Mouse (Mus musculus) cerebellum, adult 2 months (tissue): ENCODE measurements around the gene Slc25a48. TPM values are rescaled to one million over a fixed set of nuclear protein-coding genes. Genes with fewer than 3 reads are reported as not detected.

ENCODE experiments used
- DNase-seq, 2 experiments: peaks; one replicate each; pipeline ENCODE4 v3.0.0; 2021
- H3K27ac ChIP-seq: fragments of 200-500 bp; 2 replicates; pipeline ENCODE4 v1.5.1; 2012; ENCODE audit warnings: low read length, control low read depth, inconsistent platforms; ENCODE audit not compliant: insufficient read depth
- H3K27me3 ChIP-seq: fragments of 200-500 bp; 2 replicates; pipeline ENCODE4 v1.6.1; 2012; ENCODE audit warnings: inconsistent platforms, mild to moderate bottlenecking, low read length, moderate library complexity; ENCODE audit not compliant: control insufficient read depth, insufficient read depth
- H3K4me1 ChIP-seq: fragments of 200-500 bp; 2 replicates; pipeline ENCODE4 v1.6.1; 2011; ENCODE audit warnings: low read length; ENCODE audit not compliant: control insufficient read depth, insufficient read depth
- H3K4me3 ChIP-seq: fragments of 200-500 bp; replicated peaks from 2 replicates; pipeline ENCODE3; 2011; ENCODE audit warnings: mild to moderate bottlenecking, low read depth, low read length, control low read depth; ENCODE audit not compliant: insufficient read depth
- CTCF ChIP-seq: fragments of 200-500 bp; IDR thresholded peaks from 2 replicates; pipeline ENCODE4 v1.5.1; 2011; ENCODE audit warnings: low read depth, mild to moderate bottlenecking, control low read depth, low read length, moderate library complexity, borderline replicate concordance; ENCODE audit not compliant: insufficient read depth
- POLR2A ChIP-seq: fragments of 200-500 bp; IDR thresholded peaks from 2 replicates; pipeline ENCODE4 v1.6.1; 2011; ENCODE audit warnings: low read length, control low read depth, borderline replicate concordance; ENCODE audit not compliant: insufficient read depth
- whole genome bisulfite sequencing: fragments of 180-500 bp; shearing (Covaris S2); methylation state at CpG from one replicate; pipeline ENCODE4 v1.1.7; 2018; 5-methylcytosine and 5-hydroxymethylcytosine counted together
- polyA plus RNA-seq: library from polyadenylated mRNA; depleted of rRNA; stranded (reverse); fragments of >200 nt; gene quantifications from 2 replicates; pipeline ENCODE4 v1.2.3, GENCODE M21; 2012; rRNA removed

Gene Slc25a48
- polyA plus RNA-seq, 1 experiment, result 0.34 TPM

DNA sequence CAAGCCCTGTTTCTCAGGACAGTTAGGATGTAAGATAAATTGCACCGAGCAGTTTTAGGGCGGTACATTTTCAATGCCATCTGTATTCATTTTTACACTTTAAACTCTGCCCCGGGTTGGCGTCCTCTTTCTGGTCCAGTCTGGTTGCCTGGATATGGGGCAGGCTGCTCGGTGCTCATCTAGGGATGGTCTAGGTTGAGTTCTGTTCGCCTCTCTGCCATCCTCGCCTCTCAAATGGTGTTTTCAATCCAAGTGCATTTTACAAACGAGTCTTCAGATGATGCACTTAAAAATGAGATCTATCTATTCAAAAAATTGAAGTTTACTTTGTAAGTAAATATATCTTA lies 84.6 kb downstream of the Slc25a48 start:
- Histone ChIP-seq H3K27ac (0 out of 2 replicates have a peak overlapping the region, but pooled peaks have one; percentile 10), H3K4me1 (no peaks in the 10 kb centered on the region), H3K27me3 (no peaks in the 10 kb centered on the region), H3K4me3 (peak overlapping the region; percentile 68)
- no peak for TF ChIP-seq CTCF
- no peak for TF ChIP-seq POLR2A
- 2% methylated on average over 8 of the region's 8 CpGs for WGBS
- DNase-seq, result no peak

Other genes with a start within 250 kb of the Slc25a48 start
- gene Neurog1, start 186.2 kb upstream of the Slc25a48 start, polyA plus RNA-seq, result not detected in 2 replicates
- gene Cxcl14, start 141.8 kb upstream of the Slc25a48 start, polyA plus RNA-seq, result 65.0 and 78.2 TPM in 2 replicates
- not detected in 2 replicates for gene Gm3045, start 11.8 kb upstream of the Slc25a48 start, polyA plus RNA-seq
- not detected in 2 replicates for gene Il9, start 43.9 kb downstream of the Slc25a48 start, polyA plus RNA-seq
- 9.5 and 11.3 TPM in 2 replicates for gene Fbxl21, start 84.1 kb downstream of the Slc25a48 start, polyA plus RNA-seq
- not detected in 2 replicates for gene Lect2, start 110.1 kb downstream of the Slc25a48 start, polyA plus RNA-seq
- 4.9 and 5.1 TPM in 2 replicates for gene Tgfbi, start 171.2 kb downstream of the Slc25a48 start, polyA plus RNA-seq